Mouse (Mus musculus): Measurements from ENCODE around the gene Cst9.

DNA sequence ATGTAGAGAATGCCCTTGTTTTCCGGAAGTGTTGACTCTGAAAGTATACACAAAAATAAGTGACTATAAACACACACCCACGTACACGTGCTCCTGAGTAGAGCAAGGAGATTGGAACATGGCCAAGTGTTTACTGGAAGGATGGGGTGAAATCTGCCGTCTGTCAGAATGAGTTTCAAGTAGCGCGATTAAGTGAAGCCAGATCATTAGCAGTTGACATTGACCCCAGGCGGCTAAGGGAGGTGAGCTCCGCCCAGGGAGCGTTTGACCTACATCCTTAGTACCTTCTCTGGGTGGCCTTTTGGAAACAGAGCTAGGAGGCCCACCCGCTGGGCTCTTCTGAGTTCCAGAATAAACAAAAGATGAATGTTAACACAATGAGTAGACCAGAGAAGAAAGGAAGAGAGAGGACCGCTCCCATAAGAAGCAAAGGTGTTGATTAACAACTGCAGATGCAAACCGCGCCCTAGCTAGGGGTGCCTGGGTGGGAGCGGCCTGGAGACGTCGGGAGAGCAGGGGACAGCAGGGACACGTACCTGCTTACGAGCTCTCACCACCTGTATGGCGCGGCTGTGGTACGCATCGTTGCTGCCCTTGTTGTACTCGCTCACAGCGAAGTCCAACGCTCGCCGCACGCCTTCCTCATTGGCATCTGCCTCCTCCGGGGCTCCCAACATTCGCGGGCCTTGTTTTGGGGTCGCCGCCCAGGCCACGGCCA is 39.8 kb downstream of the Cst9 start:
- TF ChIP-seq CTCF (IDR thresholded peaks at IDR 0.05; ENCODE audit: low read depth) (no peak), EP300 (IDR thresholded peaks at IDR 0.05; ENCODE audit: low read depth) (no peak)

Data from liver, postnatal 0 days (tissue).